Mouse (Mus musculus) thymus, postnatal 10 days (tissue): ENCODE results near the gene Rasl10b.

Experiments
- DNase-seq, 2 experiments: peaks; one replicate each; pipeline ENCODE4 v3.0.0; 2021; ENCODE audit warnings: low spot score in 2 of 2

Rasl10b gene

GRCm38 (mm10) chr11:83465976-83466375, 57.0 kb downstream of the Rasl10b start:
- DNase-seq, result no peak

- DNase-seq, result no peak
These were observed 58.2 kb downstream of the Rasl10b start for GRCm38 (mm10) chr11:83467120-83467652.

DNA sequence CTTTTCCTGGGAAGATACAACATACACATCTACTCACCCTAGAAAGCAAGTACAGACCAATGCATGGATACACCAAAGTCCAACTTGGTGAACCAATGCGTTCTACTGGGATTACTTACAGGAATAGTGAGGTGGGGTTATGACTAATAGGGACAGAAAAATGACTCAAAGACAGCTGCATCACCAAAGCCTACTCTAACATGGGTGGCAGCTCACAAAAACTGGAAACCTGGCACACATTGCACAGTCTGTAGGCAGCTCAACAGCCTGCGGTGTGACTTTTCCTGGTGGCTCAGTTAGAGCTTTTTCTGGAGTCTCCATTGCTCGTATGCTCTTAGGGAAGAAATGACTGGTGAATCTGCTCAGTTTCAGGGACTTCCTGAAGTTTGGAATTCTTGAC, 59.8 kb downstream of the Rasl10b start:
- no peak for DNase-seq
